Mouse (Mus musculus) intestine, postnatal 0 days (tissue): ENCODE data around the gene Lnpep. TPM values are rescaled to one million over a fixed set of nuclear protein-coding genes. Genes with fewer than 3 reads are reported as not detected.

Experiments
- ATAC-seq: fragments of 200-750 bp; cut with Nextera tagmentation; 2 replicates; pipeline ENCODE4 v1.8.0; 2017; ENCODE audit warnings: mild to moderate bottlenecking, moderate TSS enrichment, moderate library complexity
- H3K27ac ChIP-seq: fragments of 300-500 bp; sonication (generic); 2 replicates; pipeline ENCODE4 v1.5.1; 2014; ENCODE audit warnings: mild to moderate bottlenecking, low read depth, low read length, moderate library complexity
- H3K27me3 ChIP-seq: fragments of 300-500 bp; sonication (generic); replicated peaks from 2 replicates; pipeline ENCODE4 v1.6.1; 2014; ENCODE audit warnings: low read length, mixed read lengths; ENCODE audit not compliant: control insufficient read depth, insufficient read depth
- H3K36me3 ChIP-seq: fragments of 300-500 bp; sonication (generic); 2 replicates; pipeline ENCODE4 v1.6.1; 2014; ENCODE audit warnings: mild to moderate bottlenecking, moderate library complexity; ENCODE audit not compliant: control insufficient read depth, insufficient read depth
- H3K4me1 ChIP-seq: fragments of 300-500 bp; sonication (generic); replicated peaks from 2 replicates; pipeline ENCODE4 v1.6.1; 2014; ENCODE audit warnings: antibody characterized with exemption, low read length, mixed read lengths; ENCODE audit not compliant: control insufficient read depth, insufficient read depth
- H3K4me2 ChIP-seq: fragments of 300-500 bp; sonication (generic); replicated peaks from 2 replicates; pipeline ENCODE4 v1.6.1; 2014; ENCODE audit warnings: low read depth, mild to moderate bottlenecking, moderate library complexity
- H3K4me3 ChIP-seq: fragments of 300-500 bp; sonication (generic); 2 replicates; pipeline ENCODE4 v1.5.1; 2014; ENCODE audit warnings: low read depth, low read length
- H3K9ac ChIP-seq: fragments of 300-500 bp; sonication (generic); 2 replicates; pipeline ENCODE4 v1.6.1; 2014; ENCODE audit warnings: mild to moderate bottlenecking, low read depth, low read length
- H3K9me3 ChIP-seq: fragments of 300-500 bp; sonication (generic); 2 replicates; pipeline ENCODE4 v1.6.1; 2016; ENCODE audit warnings: mixed run types; ENCODE audit not compliant: control insufficient read depth
- CTCF ChIP-seq: sonication (generic); IDR thresholded peaks from 2 replicates; pipeline ENCODE4 v1.5.1; 2016; ENCODE audit warnings: low read depth, mild to moderate bottlenecking, control low read depth, antibody characterized with exemption, moderate library complexity
- WGBS: fragments of 180-500 bp; shearing (Covaris S2); extraction: QIAGEN DNeasy Blood & Tissue Kit; methylation state at CpG from one replicate; pipeline ENCODE4 v1.1.7; 2014; 5-methylcytosine and 5-hydroxymethylcytosine counted together
- polyA plus RNA-seq: library from polyadenylated mRNA; unstranded; fragments of >200 nt; fragmentation: Nextera tagmentation; extraction: Ambion mirVana; gene quantifications from 2 replicates; pipeline ENCODE4 v1.2.1, GENCODE M21; 2015

Gene Lnpep
- polyA plus RNA-seq: 4.0 and 5.8 TPM in 2 replicates

DNA sequence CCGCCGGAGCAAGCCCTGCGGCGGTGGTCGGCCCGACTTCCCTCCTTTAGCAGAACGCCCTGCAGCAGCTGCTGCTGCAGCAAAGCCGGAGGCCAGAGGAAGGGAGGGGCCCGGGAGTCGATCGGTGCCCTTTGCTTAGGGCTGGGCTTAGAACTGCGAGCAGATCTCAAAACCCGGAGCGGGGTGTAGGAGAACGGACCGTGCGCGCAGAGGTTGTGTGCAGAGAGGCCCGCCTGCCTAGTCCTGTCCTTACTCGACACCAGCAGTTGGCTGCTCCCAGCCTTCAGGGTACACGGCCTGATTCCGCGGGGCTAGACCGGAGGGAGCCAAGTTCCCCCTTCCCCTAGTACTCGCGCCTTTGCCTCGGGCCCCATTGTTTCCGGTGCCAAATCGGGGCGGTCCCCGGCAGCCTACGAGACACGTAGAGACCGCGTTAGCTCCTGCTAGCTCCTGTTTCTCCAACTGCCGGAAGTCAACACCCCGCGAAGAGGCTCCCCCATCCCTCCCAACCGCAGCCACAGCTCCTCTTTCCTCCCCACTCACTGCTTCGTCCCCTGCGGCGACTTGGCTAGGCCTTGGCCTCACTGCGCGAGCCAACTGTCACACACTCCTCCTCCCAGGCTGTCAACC, at the start of gene Lnpep:
Lnpep (minus strand) TSS at position 94 of the 630 bp plus-strand sequence.
- ATAC-seq: peak; percentile 94
- H3K4me3 ChIP-seq: peak within 1 kb of the TSS; percentile 99
- H3K27ac ChIP-seq: peak within 1 kb of the TSS; percentile 100
- H3K36me3 ChIP-seq: no peaks in the 10 kb centered on the region
- peak within 1 kb of the TSS; percentile 95 for H3K9ac ChIP-seq
- TF ChIP-seq CTCF: 0 out of 2 replicates have a peak, but pooled peaks have one; percentile 13
- 0 out of 2 replicates have a peak, but pooled peaks cover 6% of the 10 kb centered on the region for H3K4me1 ChIP-seq
- H3K9me3 ChIP-seq: no peaks in the 10 kb centered on the region
- peak within 1 kb of the TSS; percentile 90 for H3K4me2 ChIP-seq
- no peaks in the 10 kb centered on the region for H3K27me3 ChIP-seq
- WGBS: under 1% methylated on average over 43 of the region's 44 CpGs

DNA sequence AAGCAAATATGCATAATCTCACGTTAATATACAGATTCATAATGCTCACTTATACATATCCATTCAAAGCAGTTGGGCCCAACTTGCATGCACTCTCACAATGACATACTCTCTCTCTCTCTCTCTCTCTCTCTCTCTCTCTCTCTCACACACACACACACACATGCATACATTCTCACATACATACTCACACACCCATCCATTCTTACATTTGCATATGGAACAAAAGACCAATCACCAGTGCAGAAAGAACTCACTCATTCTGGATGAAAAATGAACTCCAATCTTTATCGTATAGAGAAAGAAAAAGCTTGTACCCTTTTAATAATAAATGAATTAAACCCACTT, 31.0 kb upstream of the Lnpep start:
- no peak overlapping the region for H3K9ac ChIP-seq
- no peaks in the 10 kb centered on the region for H3K36me3 ChIP-seq
- H3K4me1 ChIP-seq: no peaks in the 10 kb centered on the region
- H3K27ac ChIP-seq: no peak overlapping the region
- TF ChIP-seq CTCF: no peak
- peaks cover 16% of the 10 kb centered on the region; the same call in 1 of the 2 replicates for H3K27me3 ChIP-seq
- WGBS: 45% methylated on average over 2 of the region's 2 CpGs
- ATAC-seq: no peak
- H3K4me3 ChIP-seq: no peak overlapping the region
- no peaks in the 10 kb centered on the region for H3K9me3 ChIP-seq
- no peak overlapping the region for H3K4me2 ChIP-seq

DNA sequence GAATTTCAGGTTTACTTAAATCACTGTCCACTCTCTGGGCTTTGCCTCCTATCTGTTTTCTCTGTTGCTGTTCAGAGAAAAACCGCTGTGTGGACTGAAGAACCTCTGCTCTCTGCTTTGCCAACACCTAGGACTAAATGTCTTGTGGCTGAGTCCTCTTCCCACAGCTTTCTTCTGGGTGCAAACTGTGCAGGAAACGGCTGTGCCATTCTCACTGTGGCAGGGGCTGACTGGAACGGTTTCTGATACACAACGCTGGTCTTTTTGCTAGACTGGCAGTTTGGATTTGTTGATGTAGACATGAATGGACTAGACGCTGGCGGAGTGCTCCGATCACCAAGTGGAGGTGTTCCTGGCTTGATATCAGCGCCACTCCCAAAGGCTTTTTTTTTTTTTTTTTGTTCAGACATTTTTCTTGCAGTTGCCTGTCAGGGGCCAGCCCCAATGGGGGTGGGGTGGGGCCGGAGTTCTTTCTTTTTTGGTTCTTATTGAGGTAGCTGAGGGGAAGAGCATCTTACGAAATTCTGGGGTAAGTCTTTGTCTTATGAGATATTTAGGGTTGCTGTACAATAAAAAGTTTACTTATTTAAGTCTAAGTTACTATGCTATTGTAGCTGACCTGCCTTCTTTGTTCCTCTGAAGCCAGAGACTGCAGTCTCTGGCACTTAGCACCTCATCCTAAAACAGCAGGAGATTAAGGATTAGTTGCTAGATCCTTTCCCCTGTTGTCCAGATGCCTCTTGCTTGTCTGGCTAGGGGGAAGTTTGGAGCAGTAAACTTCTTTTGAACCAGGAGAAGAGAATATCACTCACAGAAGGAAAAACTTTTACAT, 30.4 kb upstream of the Lnpep start:
- Histone ChIP-seq H3K27me3 (peaks cover 16% of the 10 kb centered on the region; the same call in 1 of the 2 replicates), H3K36me3 (no peaks in the 10 kb centered on the region), H3K9ac (no peak overlapping the region), H3K4me3 (no peak overlapping the region), H3K4me1 (no peaks in the 10 kb centered on the region), H3K9me3 (no peaks in the 10 kb centered on the region), H3K27ac (no peak overlapping the region), H3K4me2 (no peak overlapping the region)
- WGBS: 14% methylated on average over 10 of the region's 10 CpGs
- ATAC-seq: no peak
- TF ChIP-seq CTCF: no peak

- WGBS: 65% methylated on average over 4 of the region's 4 CpGs
- no peak for TF ChIP-seq CTCF
- no peak overlapping the region for H3K27ac ChIP-seq
These were observed 27.7 kb upstream of the Lnpep start for GRCm38 (mm10) chr17:17652570-17652969.

DNA sequence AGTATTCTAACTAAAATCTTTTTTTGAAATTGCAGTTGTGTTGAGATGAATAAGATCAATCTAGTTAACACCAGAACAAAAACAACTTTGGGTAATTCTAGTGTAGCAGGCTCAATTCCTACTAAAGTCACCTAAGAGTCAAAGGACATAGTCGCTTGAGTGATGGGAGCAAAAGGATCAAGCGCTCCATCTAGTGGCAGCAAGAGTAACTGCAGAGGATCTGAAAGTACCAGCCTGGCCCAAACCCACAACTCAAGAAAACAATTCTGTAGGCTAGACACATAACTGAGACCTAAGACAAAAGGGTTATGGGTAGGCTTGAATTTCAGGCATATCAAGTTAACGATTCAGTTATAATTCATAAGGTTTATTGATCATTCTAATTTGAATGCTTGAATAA, 20.9 kb upstream of the Lnpep start:
- Histone ChIP-seq H3K4me3 (no peak overlapping the region), H3K4me1 (no peaks in the 10 kb centered on the region), H3K9ac (no peak overlapping the region), H3K9me3 (no peaks in the 10 kb centered on the region), H3K4me2 (no peak overlapping the region), H3K27me3 (no peaks in the 10 kb centered on the region), H3K36me3 (no peaks in the 10 kb centered on the region), H3K27ac (no peak overlapping the region)
- peak; percentile 54; the same call in 1 of the 2 replicates for ATAC-seq
- peak; percentile 94 for TF ChIP-seq CTCF
- 4% methylated on average over 3 of the region's 3 CpGs for WGBS

More at GRCm38 (mm10) chr17:17652570-17652969, 27.7 kb upstream of the Lnpep start:
- H3K4me3 ChIP-seq: no peak overlapping the region
- peaks cover 4% of the 10 kb centered on the region; the same call in 1 of the 2 replicates for H3K27me3 ChIP-seq
- H3K9me3 ChIP-seq: no peaks in the 10 kb centered on the region
- H3K9ac ChIP-seq: no peak overlapping the region
- H3K4me2 ChIP-seq: no peak overlapping the region
- H3K36me3 ChIP-seq: no peaks in the 10 kb centered on the region
- ATAC-seq: no peak
- H3K4me1 ChIP-seq: no peaks in the 10 kb centered on the region

DNA sequence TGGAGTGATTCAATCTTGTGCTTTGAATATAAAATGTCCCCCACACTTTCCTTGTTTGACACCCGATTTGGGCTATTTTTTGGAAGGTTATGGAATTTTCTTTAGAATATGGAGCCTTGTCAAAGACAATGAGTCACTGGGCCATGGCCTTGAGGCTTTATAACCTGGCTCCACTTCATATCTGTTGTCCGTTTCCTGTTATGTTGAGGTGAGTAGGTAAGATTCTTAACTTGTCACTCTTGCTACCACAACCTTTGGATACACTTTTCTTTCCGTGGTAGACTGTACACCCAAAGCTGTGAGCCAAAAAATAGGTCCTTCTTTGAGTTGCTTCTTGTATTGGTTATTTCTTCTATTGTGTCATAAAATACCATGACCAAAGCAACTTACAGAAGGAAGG, 12.5 kb upstream of the Lnpep start:
- Histone ChIP-seq H3K4me2 (no peak overlapping the region), H3K27ac (no peak overlapping the region), H3K27me3 (no peaks in the 10 kb centered on the region), H3K9me3 (no peaks in the 10 kb centered on the region), H3K9ac (no peak overlapping the region), H3K4me3 (no peak overlapping the region), H3K36me3 (no peaks in the 10 kb centered on the region), H3K4me1 (no peaks in the 10 kb centered on the region)
- ATAC-seq: no peak
- 72% methylated on average over 3 of the region's 3 CpGs for WGBS
- no peak for TF ChIP-seq CTCF
